Mouse (Mus musculus) neural tube, embryonic 11.5 days (tissue): Measurements from ENCODE around the gene Rab31. TPM values are rescaled to one million over a fixed set of nuclear protein-coding genes. Genes with fewer than 3 reads are reported as not detected.

Source experiments
- ATAC-seq: fragments of 200-750 bp; cut with Nextera tagmentation; 2 replicates; pipeline ENCODE4 v1.8.0; 2017; ENCODE audit warnings: moderate number of reproducible peaks, mild to moderate bottlenecking, moderate TSS enrichment, moderate library complexity; ENCODE audit not compliant: insufficient read depth, low FRiP score, low TSS enrichment
- DNase-seq: peaks from one replicate; pipeline ENCODE4 v3.0.0-alpha.2; 2015; ENCODE audit warnings: low spot score
- H3K27ac ChIP-seq: fragments of 300-500 bp; sonication (generic); 2 replicates; pipeline ENCODE4 v1.5.1; 2014; ENCODE audit warnings: low read depth, mild to moderate bottlenecking, low read length
- H3K27me3 ChIP-seq: fragments of 300-500 bp; sonication (generic); 2 replicates; pipeline ENCODE4 v1.6.1; 2014; ENCODE audit warnings: mild to moderate bottlenecking, low read length, mixed read lengths; ENCODE audit not compliant: control insufficient read depth, insufficient read depth
- H3K36me3 ChIP-seq: fragments of 300-500 bp; sonication (generic); 2 replicates; pipeline ENCODE4 v1.6.1; 2014; ENCODE audit warnings: mild to moderate bottlenecking, low read length, moderate library complexity, mixed read lengths; ENCODE audit not compliant: control insufficient read depth, insufficient read depth
- H3K4me1 ChIP-seq: fragments of 300-500 bp; sonication (generic); 2 replicates; pipeline ENCODE4 v1.6.1; 2014; ENCODE audit warnings: low read length, mixed read lengths; ENCODE audit not compliant: control insufficient read depth, insufficient read depth
- H3K4me2 ChIP-seq: fragments of 300-500 bp; sonication (generic); 2 replicates; pipeline ENCODE4 v1.6.1; 2014; ENCODE audit warnings: low read depth, mild to moderate bottlenecking, moderate library complexity
- H3K4me3 ChIP-seq: fragments of 300-500 bp; sonication (generic); 2 replicates; pipeline ENCODE4 v1.5.1; 2014; ENCODE audit warnings: low read depth, low read length
- H3K9ac ChIP-seq: fragments of 300-500 bp; sonication (generic); 2 replicates; pipeline ENCODE4 v1.6.1; 2014; ENCODE audit warnings: mild to moderate bottlenecking, low read length
- H3K9me3 ChIP-seq: fragments of 300-500 bp; sonication (generic); 2 replicates; pipeline ENCODE4 v1.6.1; 2016; ENCODE audit warnings: low read length; ENCODE audit not compliant: control insufficient read depth
- WGBS: fragments of 180-500 bp; shearing (Covaris S2); extraction: QIAGEN DNeasy Blood & Tissue Kit; methylation state at CpG from one replicate; pipeline ENCODE4 v1.1.7; 2014; 5-methylcytosine and 5-hydroxymethylcytosine counted together
- polyA plus RNA-seq: library from polyadenylated mRNA; unstranded; fragments of >200 nt; fragmentation: Nextera tagmentation; extraction: Ambion mirVana; gene quantifications from 2 replicates; pipeline ENCODE4 v1.2.1, GENCODE M21; 2014

The Rab31 gene
- polyA plus RNA-seq, 1 experiment from 2014 or later = 84.7 TPM

- no peaks in the 10 kb centered on the region for H3K27me3 ChIP-seq
- H3K4me2 ChIP-seq = no peak overlapping the region
- no peak overlapping the region for H3K27ac ChIP-seq
- H3K36me3 ChIP-seq = no peaks in the 10 kb centered on the region
- 87% methylated on average over 6 of the region's 6 CpGs for WGBS
- no peak overlapping the region for H3K4me3 ChIP-seq
- DNase-seq (no peak), ATAC-seq (no peak)
- peaks cover under 1% of the 10 kb centered on the region for H3K4me1 ChIP-seq
- no peak overlapping the region for H3K9ac ChIP-seq
- H3K9me3 ChIP-seq = no peaks in the 10 kb centered on the region
Observed at GRCm38 (mm10) chr17:65737622-65738021, 34.9 kb downstream of the Rab31 start.

DNA sequence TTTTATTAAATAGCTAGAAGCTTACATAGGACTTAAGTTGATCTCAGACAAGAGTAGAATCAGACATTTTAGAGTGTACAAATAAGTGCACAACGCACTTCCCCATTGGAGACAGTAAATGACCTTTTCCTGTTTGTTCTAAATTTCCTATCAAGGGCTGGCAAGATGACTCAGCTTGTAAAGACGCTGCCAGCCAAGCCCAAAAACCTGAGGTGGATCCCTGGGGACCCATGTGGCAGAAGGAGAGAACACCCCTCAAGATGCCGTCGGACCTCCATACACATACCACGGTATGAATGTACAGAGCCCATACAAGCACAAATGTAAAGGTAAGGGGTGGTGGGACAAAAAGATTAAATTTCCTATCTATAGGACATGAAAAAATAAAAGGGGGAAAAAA is 35.4 kb downstream of the Rab31 start:
- Histone ChIP-seq H3K36me3 (no peaks in the 10 kb centered on the region), H3K4me3 (no peak overlapping the region), H3K4me2 (no peak overlapping the region), H3K9me3 (no peaks in the 10 kb centered on the region), H3K4me1 (no peaks in the 10 kb centered on the region), H3K9ac (no peak overlapping the region), H3K27ac (no peak overlapping the region), H3K27me3 (no peaks in the 10 kb centered on the region)
- ATAC-seq (no peak), DNase-seq (no peak)
- 86% methylated on average over 5 of the region's 5 CpGs for WGBS

GRCm38 (mm10) chr17:65735088-65735487 is 37.5 kb downstream of the Rab31 start:
- DNase-seq (no peak), ATAC-seq (no peak)
- Histone ChIP-seq H3K9me3 (no peaks in the 10 kb centered on the region), H3K27me3 (no peaks in the 10 kb centered on the region), H3K27ac (no peak overlapping the region), H3K9ac (no peak overlapping the region), H3K36me3 (no peaks in the 10 kb centered on the region), H3K4me2 (no peak overlapping the region), H3K4me3 (no peak overlapping the region), H3K4me1 (no peaks in the 10 kb centered on the region)
- 88% methylated on average over 2 of the region's 2 CpGs for WGBS

DNA sequence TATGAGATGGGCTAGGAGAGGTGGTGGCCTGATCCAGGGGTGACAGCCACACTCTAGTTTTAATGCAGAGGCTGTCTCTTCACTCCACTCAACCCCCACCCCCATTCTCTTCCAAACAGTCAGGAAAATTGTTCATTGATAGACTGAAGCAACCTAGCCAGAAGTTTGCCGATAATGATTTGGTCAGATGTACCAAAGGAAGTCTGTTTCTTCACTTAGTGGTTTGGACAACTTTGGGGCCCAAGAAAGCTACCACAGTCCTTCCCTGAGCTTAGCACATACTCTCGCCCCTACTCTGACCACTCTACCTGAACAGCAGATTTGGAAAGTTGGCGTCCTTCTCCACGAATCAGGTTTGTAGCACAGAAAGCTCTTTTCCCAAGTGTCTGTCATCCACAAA is 39.9 kb downstream of the Rab31 start:
- DNase-seq = no peak
- H3K4me2 ChIP-seq = no peak overlapping the region
- no peak for ATAC-seq
- H3K27me3 ChIP-seq = no peaks in the 10 kb centered on the region
- no peak overlapping the region for H3K27ac ChIP-seq
- no peak overlapping the region for H3K9ac ChIP-seq
- no peaks in the 10 kb centered on the region for H3K4me1 ChIP-seq
- no peak overlapping the region for H3K4me3 ChIP-seq
- H3K36me3 ChIP-seq = no peaks in the 10 kb centered on the region
- WGBS = 76% methylated on average over 4 of the region's 4 CpGs
- no peaks in the 10 kb centered on the region for H3K9me3 ChIP-seq

DNA sequence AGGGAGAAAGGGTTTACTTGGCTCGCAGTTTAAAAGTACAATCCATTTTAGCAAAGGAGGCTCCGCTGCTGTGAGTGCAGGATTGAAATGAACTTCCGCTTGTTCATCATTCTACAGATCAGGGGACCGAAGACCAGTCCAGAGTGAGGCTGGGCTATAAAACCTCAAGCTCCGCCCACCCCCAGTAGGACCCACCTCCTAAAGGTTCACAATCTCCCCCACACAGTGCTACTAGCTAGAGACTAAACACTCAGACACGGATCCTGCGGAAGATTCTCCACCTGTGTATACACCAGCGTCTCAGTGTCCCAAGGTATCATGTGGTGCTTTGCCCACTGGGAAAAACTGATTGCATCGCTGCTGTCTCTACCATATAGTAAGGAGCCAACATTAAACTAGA is 40.8 kb downstream of the Rab31 start:
- no peaks in the 10 kb centered on the region for H3K9me3 ChIP-seq
- ATAC-seq (no peak), DNase-seq (no peak)
- no peak overlapping the region for H3K9ac ChIP-seq
- H3K27me3 ChIP-seq = no peaks in the 10 kb centered on the region
- 86% methylated on average over 9 of the region's 9 CpGs for WGBS
- H3K4me1 ChIP-seq = no peaks in the 10 kb centered on the region
- no peak overlapping the region for H3K4me3 ChIP-seq
- no peak overlapping the region for H3K4me2 ChIP-seq
- no peaks in the 10 kb centered on the region for H3K36me3 ChIP-seq
- no peak overlapping the region for H3K27ac ChIP-seq

DNA sequence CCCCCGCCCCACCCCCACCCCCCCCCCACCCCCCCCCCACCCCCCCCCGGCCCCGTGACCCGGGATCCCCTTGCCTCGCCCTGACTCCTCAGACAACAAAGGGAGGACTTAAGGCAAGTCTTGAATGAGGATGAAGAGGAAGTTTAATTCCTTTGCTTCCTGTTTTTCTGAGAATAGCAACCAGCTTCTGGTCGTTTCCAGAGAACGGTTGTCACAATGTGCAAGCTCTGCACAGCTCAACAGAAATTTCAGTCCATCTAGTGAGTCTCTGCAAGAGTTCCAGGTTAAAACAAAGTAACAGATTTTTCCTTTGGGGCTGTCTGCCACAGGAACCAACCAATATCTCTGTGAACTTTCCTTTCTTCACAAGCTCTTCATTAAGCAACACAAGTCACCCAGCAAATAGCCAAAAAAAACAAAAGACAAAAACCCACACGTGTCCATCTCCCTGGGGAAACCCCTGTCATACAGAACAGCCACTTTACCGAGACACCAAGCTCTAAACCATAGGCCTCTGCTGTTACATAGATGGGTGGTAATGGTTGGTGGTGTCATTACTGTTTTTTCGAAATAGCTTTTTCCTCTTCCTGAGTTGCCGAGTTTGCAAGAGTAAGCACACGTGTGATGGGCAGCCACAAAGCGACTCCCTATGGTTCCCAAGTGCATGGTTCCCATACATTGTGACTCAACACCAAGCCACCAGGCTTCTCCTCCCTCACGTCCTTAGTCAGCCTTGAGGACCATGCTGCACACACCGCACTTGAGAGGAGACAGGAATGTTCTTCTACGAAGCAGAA is 42.4 kb downstream of the Rab31 start:
- ATAC-seq (no peak), DNase-seq (no peak)
- Histone ChIP-seq H3K27ac (no peak overlapping the region), H3K27me3 (no peaks in the 10 kb centered on the region), H3K4me1 (peaks cover 3% of the 10 kb centered on the region; the same call in 1 of the 2 replicates), H3K9me3 (no peaks in the 10 kb centered on the region), H3K4me3 (no peak overlapping the region), H3K9ac (no peak overlapping the region), H3K4me2 (no peak overlapping the region), H3K36me3 (no peaks in the 10 kb centered on the region)
- WGBS = 77% methylated on average over 16 of the region's 16 CpGs

- ATAC-seq (no peak), DNase-seq (no peak)
- H3K9ac ChIP-seq = no peak overlapping the region
- H3K9me3 ChIP-seq = no peaks in the 10 kb centered on the region
- peaks cover 3% of the 10 kb centered on the region; the same call in 1 of the 2 replicates for H3K4me1 ChIP-seq
- H3K4me3 ChIP-seq = no peak overlapping the region
- H3K27me3 ChIP-seq = no peaks in the 10 kb centered on the region
- H3K36me3 ChIP-seq = no peaks in the 10 kb centered on the region
- 94% methylated on average over 5 of the region's 5 CpGs for WGBS
- no peak overlapping the region for H3K27ac ChIP-seq
- H3K4me2 ChIP-seq = no peak overlapping the region
Observed at GRCm38 (mm10) chr17:65726755-65727154, 45.8 kb downstream of the Rab31 start.

DNA sequence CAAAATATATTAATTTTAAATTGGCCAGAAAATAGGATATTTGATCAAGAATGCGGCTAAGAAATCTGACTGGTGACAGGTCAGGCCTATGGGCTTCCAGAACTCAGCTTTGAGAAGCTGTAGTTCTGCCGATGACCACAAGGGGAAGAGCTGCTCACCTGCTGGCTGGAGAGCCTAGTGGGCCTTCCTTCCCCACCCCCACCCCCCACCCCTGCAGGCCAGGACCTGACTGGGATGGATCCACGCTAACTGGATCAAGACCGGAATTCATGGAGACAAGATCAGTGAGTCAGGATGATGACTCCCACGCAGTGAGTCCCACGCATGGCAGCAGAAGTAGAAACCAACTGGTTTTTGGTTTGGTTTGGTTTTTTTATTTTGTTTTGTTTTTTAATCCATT is 46.3 kb downstream of the Rab31 start:
- no peak for ATAC-seq
- Histone ChIP-seq H3K4me3 (no peak overlapping the region), H3K27me3 (no peaks in the 10 kb centered on the region), H3K9me3 (no peaks in the 10 kb centered on the region), H3K9ac (no peak overlapping the region), H3K36me3 (no peaks in the 10 kb centered on the region), H3K27ac (no peak overlapping the region), H3K4me2 (no peak overlapping the region), H3K4me1 (peaks cover 3% of the 10 kb centered on the region; the same call in 1 of the 2 replicates)
- WGBS = 83% methylated on average over 6 of the region's 6 CpGs
- DNase-seq = no peak

GRCm38 (mm10) chr17:65725814-65726213 is 46.7 kb downstream of the Rab31 start:
- Histone ChIP-seq H3K9ac (no peak overlapping the region), H3K36me3 (no peaks in the 10 kb centered on the region), H3K4me1 (peaks cover 3% of the 10 kb centered on the region; the same call in 1 of the 2 replicates), H3K4me2 (no peak overlapping the region), H3K4me3 (no peak overlapping the region), H3K27me3 (no peaks in the 10 kb centered on the region), H3K9me3 (no peaks in the 10 kb centered on the region), H3K27ac (no peak overlapping the region)
- ATAC-seq (no peak), DNase-seq (no peak)
- 50% methylated on average over 2 of the region's 2 CpGs for WGBS
